Mouse (Mus musculus): ENCODE data around the gene Dchs1. TPM values are rescaled to one million over a fixed set of nuclear protein-coding genes. Genes with fewer than 3 reads are reported as not detected.

Gene Dchs1
- polyA plus RNA-seq, 1 experiment from 2014 or later: 3.1 TPM

DNA sequence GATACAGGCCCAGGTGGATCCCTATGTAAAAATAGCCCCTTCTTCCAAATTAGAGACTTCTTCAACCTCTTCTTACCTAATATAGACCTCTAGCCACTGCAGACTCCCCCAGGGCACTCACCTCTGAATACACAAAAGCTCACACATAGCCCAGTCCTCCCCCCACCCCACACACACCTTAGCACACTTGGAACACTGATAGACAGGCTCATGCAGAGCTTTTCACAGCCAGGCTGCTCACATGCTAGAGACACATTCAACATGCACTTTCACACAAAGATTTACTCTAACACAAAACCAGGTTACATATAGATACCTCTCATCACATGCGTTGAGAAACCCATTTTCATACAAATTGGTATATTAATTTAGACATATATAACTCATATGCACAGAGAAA, 10.1 kb downstream of the Dchs1 start:
- Histone ChIP-seq H3K36me3 (ENCODE audit: control insufficient read depth, insufficient read depth) (peaks cover 5% of the 10 kb centered on the region; the same call in 1 of the 2 replicates), H3K4me3 (ENCODE audit: low read length) (no peak overlapping the region), H3K27ac (ENCODE audit: low read length) (peak overlapping the region; percentile 89; the same call in 1 of the 2 replicates), H3K4me2 (ENCODE audit: low read depth, low read length) (peak overlapping the region; percentile 49), H3K9ac (ENCODE audit: low read length) (no peak overlapping the region), H3K9me3 (replicated peaks; ENCODE audit: control insufficient read depth, low read length) (no peaks in the 10 kb centered on the region), H3K4me1 (ENCODE audit: control insufficient read depth, insufficient read depth, low read length) (peaks cover 19% of the 10 kb centered on the region), H3K27me3 (ENCODE audit: control insufficient read depth, insufficient read depth, low read length) (no peaks in the 10 kb centered on the region)
- 84% methylated on average over 1 of the region's 1 CpGs for WGBS
- no peak for ATAC-seq (replicated peaks; ENCODE audit: extremely low read depth, insufficient read depth, low FRiP score)

DNA sequence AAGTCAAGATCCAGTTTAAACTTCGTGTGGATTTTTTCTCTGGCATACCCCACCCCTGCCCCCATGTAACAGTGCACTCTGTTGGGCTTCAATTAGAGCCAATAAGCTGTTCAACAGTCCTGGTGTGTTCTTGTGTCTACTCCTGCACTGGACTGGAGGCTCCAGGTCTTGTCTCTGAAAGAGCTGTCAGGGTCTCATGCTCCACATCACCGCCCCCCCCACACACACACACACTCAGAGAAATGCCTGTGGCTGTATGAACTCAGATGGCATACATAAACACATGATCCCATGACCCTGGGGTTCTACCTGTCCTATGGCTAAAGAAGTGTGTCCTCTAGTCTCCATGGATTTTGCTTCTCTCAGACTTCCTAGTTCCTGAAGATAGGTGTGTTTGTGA, 11.4 kb downstream of the Dchs1 start:
- Histone ChIP-seq H3K27me3 (ENCODE audit: control insufficient read depth, insufficient read depth, low read length) (no peaks in the 10 kb centered on the region), H3K4me1 (ENCODE audit: control insufficient read depth, insufficient read depth, low read length) (peaks cover 19% of the 10 kb centered on the region), H3K4me3 (ENCODE audit: low read length) (no peak overlapping the region), H3K9me3 (replicated peaks; ENCODE audit: control insufficient read depth, low read length) (no peaks in the 10 kb centered on the region), H3K4me2 (ENCODE audit: low read depth, low read length) (no peak overlapping the region), H3K36me3 (ENCODE audit: control insufficient read depth, insufficient read depth) (peaks cover 8% of the 10 kb centered on the region; the same call in 1 of the 2 replicates), H3K9ac (ENCODE audit: low read length) (no peak overlapping the region), H3K27ac (ENCODE audit: low read length) (no peak overlapping the region)
- WGBS: 80% methylated on average over 2 of the region's 2 CpGs
- no peak for ATAC-seq (replicated peaks; ENCODE audit: extremely low read depth, insufficient read depth, low FRiP score)

DNA sequence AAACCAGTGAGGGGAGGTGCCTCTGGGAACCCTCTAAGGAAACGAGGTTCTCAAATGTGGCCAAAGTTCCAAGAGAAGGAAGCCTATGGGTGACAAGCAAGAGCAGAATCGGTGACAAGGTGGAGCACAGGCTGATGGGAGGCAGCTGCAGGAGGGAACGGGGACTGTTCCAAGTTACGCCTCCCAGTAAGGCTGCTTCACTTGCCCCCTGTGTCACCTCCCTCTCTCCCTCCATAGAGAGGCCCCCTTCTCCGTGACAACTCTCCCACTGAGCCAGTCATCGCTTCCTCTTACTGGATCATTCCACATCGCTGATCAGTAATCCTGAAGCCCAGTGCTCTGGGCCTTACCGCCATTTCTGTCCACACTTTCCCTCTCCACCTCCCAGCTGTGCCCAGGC, 12.8 kb downstream of the Dchs1 start:
- H3K4me1 ChIP-seq (ENCODE audit: control insufficient read depth, insufficient read depth, low read length): peaks cover 24% of the 10 kb centered on the region
- H3K4me2 ChIP-seq (ENCODE audit: low read depth, low read length): no peak overlapping the region
- H3K27me3 ChIP-seq (ENCODE audit: control insufficient read depth, insufficient read depth, low read length): no peaks in the 10 kb centered on the region
- H3K4me3 ChIP-seq (ENCODE audit: low read length): no peak overlapping the region
- 46% methylated on average over 8 of the region's 8 CpGs for WGBS
- ATAC-seq (replicated peaks; ENCODE audit: extremely low read depth, insufficient read depth, low FRiP score): peak; percentile 20; the same call in 1 of the 2 replicates
- H3K9me3 ChIP-seq (replicated peaks; ENCODE audit: control insufficient read depth, low read length): no peaks in the 10 kb centered on the region
- H3K9ac ChIP-seq (ENCODE audit: low read length): no peak overlapping the region
- peaks cover 8% of the 10 kb centered on the region; the same call in 1 of the 2 replicates for H3K36me3 ChIP-seq (ENCODE audit: control insufficient read depth, insufficient read depth)
- H3K27ac ChIP-seq (ENCODE audit: low read length): peak overlapping the region; percentile 7; the same call in 1 of the 2 replicates

DNA sequence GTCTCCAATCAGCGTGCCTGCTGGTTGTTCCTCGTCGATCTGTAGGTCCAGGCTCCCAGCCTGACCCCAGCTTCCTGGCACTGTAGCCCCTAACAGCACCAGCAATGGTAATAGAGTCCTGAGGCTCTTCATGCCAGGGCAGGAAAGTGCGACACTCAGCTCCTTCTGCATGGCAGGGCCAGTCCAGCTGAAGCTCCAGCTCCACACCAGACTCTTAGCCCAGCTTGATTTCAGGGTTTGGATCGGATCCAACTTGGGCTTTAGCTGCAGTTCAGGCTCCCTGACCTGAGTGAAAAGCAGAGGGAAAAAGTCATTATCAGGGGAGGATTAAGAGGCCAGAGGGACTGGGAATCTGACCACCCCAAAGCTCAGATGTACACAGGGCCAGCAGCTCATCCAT, 14.4 kb downstream of the Dchs1 start:
- Histone ChIP-seq H3K4me1 (ENCODE audit: control insufficient read depth, insufficient read depth, low read length) (peaks cover 13% of the 10 kb centered on the region), H3K9me3 (replicated peaks; ENCODE audit: control insufficient read depth, low read length) (no peaks in the 10 kb centered on the region), H3K27ac (ENCODE audit: low read length) (no peak overlapping the region), H3K9ac (ENCODE audit: low read length) (no peak overlapping the region), H3K4me2 (ENCODE audit: low read depth, low read length) (no peak overlapping the region), H3K27me3 (ENCODE audit: control insufficient read depth, insufficient read depth, low read length) (no peaks in the 10 kb centered on the region), H3K36me3 (ENCODE audit: control insufficient read depth, insufficient read depth) (peaks cover 8% of the 10 kb centered on the region; the same call in 1 of the 2 replicates), H3K4me3 (ENCODE audit: low read length) (no peak overlapping the region)
- WGBS: 71% methylated on average over 5 of the region's 5 CpGs
- ATAC-seq (replicated peaks; ENCODE audit: extremely low read depth, insufficient read depth, low FRiP score): no peak

DNA sequence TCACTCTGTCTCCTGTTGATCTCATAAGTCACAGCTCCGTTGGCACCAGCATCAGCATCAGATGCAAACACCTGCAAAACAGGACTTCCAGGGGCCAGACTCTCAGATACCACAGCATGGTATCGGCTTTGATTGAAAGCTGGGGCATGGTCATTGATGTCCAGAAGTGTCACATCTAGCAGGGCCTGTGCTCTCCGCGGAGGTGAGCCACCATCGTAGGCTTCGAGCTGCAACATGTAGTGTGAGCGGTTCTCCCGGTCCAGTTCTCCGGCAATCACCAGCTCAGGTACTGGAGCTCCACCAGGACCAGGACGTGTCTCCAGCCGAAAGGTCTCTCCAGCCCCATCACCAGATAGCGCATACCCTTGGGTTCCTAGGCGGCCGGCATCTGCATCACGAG, 15.1 kb downstream of the Dchs1 start:
- H3K9me3 ChIP-seq (replicated peaks; ENCODE audit: control insufficient read depth, low read length): no peaks in the 10 kb centered on the region
- peaks cover 8% of the 10 kb centered on the region; the same call in 1 of the 2 replicates for H3K36me3 ChIP-seq (ENCODE audit: control insufficient read depth, insufficient read depth)
- H3K4me2 ChIP-seq (ENCODE audit: low read depth, low read length): no peak overlapping the region
- 92% methylated on average over 15 of the region's 15 CpGs for WGBS
- H3K27me3 ChIP-seq (ENCODE audit: control insufficient read depth, insufficient read depth, low read length): no peaks in the 10 kb centered on the region
- H3K4me3 ChIP-seq (ENCODE audit: low read length): no peak overlapping the region
- H3K27ac ChIP-seq (ENCODE audit: low read length): no peak overlapping the region
- no peak for ATAC-seq (replicated peaks; ENCODE audit: extremely low read depth, insufficient read depth, low FRiP score)
- H3K4me1 ChIP-seq (ENCODE audit: control insufficient read depth, insufficient read depth, low read length): peaks cover 11% of the 10 kb centered on the region
- no peak overlapping the region for H3K9ac ChIP-seq (ENCODE audit: low read length)

DNA sequence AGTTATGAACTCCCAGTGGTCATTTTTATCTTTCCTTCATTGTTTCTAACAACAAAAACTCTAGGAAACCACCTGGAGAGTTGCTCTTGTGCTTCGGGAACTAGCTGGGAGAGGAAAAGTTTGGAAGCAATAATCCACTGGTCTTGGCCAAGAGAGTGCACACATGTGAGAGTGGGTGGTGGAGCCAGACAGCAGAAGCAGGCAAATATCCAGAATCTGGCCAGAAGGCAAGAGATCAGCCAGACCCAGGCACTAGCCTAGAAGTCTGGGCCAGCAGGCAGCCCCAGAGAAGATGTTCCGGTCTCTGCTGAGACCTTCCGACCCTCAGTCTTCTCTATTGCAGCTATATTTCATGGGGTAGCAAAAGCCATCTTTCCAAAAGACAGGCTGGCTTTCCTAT, 17.5 kb downstream of the Dchs1 start:
- 0 out of 2 replicates have a peak, but pooled peaks cover 7% of the 10 kb centered on the region for H3K4me1 ChIP-seq (ENCODE audit: control insufficient read depth, insufficient read depth, low read length)
- H3K36me3 ChIP-seq (ENCODE audit: control insufficient read depth, insufficient read depth): peaks cover 11% of the 10 kb centered on the region; the same call in 1 of the 2 replicates

DNA sequence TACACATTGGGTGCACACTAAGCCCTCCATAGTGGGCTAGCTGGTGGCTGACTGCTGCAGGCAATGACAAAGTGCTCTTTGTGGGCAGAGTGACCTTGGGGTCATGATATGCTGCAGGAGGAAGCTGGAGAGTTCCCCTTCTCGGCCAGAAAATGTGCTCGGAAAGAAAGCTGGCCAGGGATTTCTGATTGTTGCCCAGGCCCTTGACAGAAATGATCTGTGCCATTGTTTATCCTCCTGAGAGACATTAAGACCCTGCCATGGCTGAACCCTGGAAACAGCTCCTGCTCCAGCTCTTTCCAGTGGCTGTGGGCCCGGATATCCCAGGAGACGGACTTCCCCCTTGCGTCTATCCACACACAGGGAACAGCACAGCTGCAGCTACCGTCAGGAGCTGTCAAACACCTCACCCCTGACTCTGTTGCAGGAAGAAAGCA, 19.7 kb downstream of the Dchs1 start:
- Histone ChIP-seq H3K9ac (ENCODE audit: low read length) (no peak overlapping the region), H3K27ac (ENCODE audit: low read length) (peak overlapping the region; percentile 20), H3K4me2 (ENCODE audit: low read depth, low read length) (no peak overlapping the region), H3K36me3 (ENCODE audit: control insufficient read depth, insufficient read depth) (peaks cover 12% of the 10 kb centered on the region; the same call in 1 of the 2 replicates), H3K4me1 (ENCODE audit: control insufficient read depth, insufficient read depth, low read length) (0 out of 2 replicates have a peak, but pooled peaks cover 7% of the 10 kb centered on the region), H3K4me3 (ENCODE audit: low read length) (no peak overlapping the region), H3K9me3 (replicated peaks; ENCODE audit: control insufficient read depth, low read length) (no peaks in the 10 kb centered on the region), H3K27me3 (ENCODE audit: control insufficient read depth, insufficient read depth, low read length) (peaks cover 10% of the 10 kb centered on the region)
- 22% methylated on average over 6 of the region's 6 CpGs for WGBS
- no peak; the same call in 1 of the 2 replicates for ATAC-seq (replicated peaks; ENCODE audit: extremely low read depth, insufficient read depth, low FRiP score)

More for the DNA sequence above, 17.5 kb downstream of the Dchs1 start:
- Histone ChIP-seq H3K4me3 (ENCODE audit: low read length) (no peak overlapping the region), H3K9ac (ENCODE audit: low read length) (no peak overlapping the region), H3K27ac (ENCODE audit: low read length) (no peak overlapping the region), H3K4me2 (ENCODE audit: low read depth, low read length) (no peak overlapping the region), H3K9me3 (replicated peaks; ENCODE audit: control insufficient read depth, low read length) (no peaks in the 10 kb centered on the region), H3K27me3 (ENCODE audit: control insufficient read depth, insufficient read depth, low read length) (no peaks in the 10 kb centered on the region)
- ATAC-seq (replicated peaks; ENCODE audit: extremely low read depth, insufficient read depth, low FRiP score): no peak
- WGBS: 83% methylated on average over 3 of the region's 3 CpGs

DNA sequence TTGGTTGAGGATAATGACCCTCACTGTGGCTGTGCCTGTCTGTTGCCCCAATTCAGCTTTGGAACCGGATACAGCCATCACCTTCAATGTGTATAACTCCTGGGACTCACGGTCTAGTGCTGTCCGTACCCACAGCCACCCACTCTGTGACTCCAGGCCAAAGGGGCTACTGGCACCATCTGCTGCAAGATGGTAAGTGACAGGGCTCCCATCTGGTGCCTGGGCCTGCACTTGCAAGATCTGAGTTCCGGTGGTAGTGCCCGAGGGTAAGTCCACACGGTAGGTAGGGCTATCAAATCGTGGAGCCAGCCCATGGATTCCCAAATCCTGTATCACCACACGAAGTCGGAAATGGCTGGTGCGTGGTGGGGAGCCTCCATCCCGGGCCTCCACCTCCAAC, 23.1 kb downstream of the Dchs1 start:
- Histone ChIP-seq H3K9ac (ENCODE audit: low read length) (no peak overlapping the region), H3K36me3 (ENCODE audit: control insufficient read depth, insufficient read depth) (0 out of 2 replicates have a peak, but pooled peaks cover 5% of the 10 kb centered on the region), H3K4me2 (ENCODE audit: low read depth, low read length) (no peak overlapping the region), H3K27me3 (ENCODE audit: control insufficient read depth, insufficient read depth, low read length) (peaks cover 22% of the 10 kb centered on the region), H3K27ac (ENCODE audit: low read length) (no peak overlapping the region), H3K4me3 (ENCODE audit: low read length) (no peak overlapping the region), H3K4me1 (ENCODE audit: control insufficient read depth, insufficient read depth, low read length) (peaks cover 7% of the 10 kb centered on the region), H3K9me3 (replicated peaks; ENCODE audit: control insufficient read depth, low read length) (no peaks in the 10 kb centered on the region)
- no peak for ATAC-seq (replicated peaks; ENCODE audit: extremely low read depth, insufficient read depth, low FRiP score)
- 89% methylated on average over 11 of the region's 11 CpGs for WGBS

DNA sequence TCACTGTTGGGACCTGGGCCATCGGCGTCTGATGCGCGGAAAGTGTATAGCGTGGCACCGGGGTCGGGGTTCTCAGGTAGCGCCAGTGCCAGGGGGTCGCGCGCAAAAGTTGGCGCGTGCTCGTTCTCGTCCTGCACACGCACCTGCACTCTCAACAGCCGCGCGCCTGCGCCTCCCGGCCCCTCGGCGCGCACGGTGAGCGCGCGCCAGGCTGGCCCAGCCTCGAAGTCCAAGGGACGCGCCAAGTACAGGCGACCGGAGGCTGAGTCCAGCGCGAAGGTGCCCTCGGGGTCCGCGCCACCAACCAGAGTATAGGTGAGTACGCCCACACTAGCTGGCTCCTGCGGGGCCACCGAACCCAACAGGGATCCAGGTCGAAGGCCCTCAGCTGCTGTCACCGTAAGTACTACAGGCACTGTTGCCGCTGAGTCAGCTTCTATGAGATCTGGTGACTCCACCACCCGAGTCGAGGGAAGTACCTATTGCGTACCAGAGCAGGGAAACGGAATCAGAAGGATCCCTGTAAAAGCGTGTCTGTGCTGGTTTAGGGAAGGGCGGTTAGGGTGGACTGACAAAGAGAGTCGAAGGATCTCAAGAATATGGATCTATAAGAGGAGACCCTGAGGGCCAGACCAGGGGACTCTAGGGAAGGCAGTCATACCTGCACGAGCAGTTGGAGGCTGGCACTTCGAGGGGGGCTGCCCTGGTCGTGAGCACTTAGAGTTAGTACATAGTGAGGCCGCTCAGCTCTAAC, 24.8 kb downstream of the Dchs1 start:
- Histone ChIP-seq H3K27ac (ENCODE audit: low read length) (no peak overlapping the region), H3K9ac (ENCODE audit: low read length) (no peak overlapping the region), H3K4me3 (ENCODE audit: low read length) (peak overlapping the region; percentile 47), H3K9me3 (replicated peaks; ENCODE audit: control insufficient read depth, low read length) (no peaks in the 10 kb centered on the region), H3K27me3 (ENCODE audit: control insufficient read depth, insufficient read depth, low read length) (peaks cover 22% of the 10 kb centered on the region), H3K4me2 (ENCODE audit: low read depth, low read length) (peak overlapping the region; percentile 78), H3K36me3 (ENCODE audit: control insufficient read depth, insufficient read depth) (0 out of 2 replicates have a peak, but pooled peaks cover 5% of the 10 kb centered on the region), H3K4me1 (ENCODE audit: control insufficient read depth, insufficient read depth, low read length) (peaks cover 7% of the 10 kb centered on the region)
- WGBS: 33% methylated on average over 55 of the region's 55 CpGs
- ATAC-seq (replicated peaks; ENCODE audit: extremely low read depth, insufficient read depth, low FRiP score): no peak

Data from heart, embryonic 16.5 days (tissue).